Mouse (Mus musculus) adrenal gland (tissue): ENCODE measurements around the gene Tvp23a.

Experiments
- intact Hi-C: fragments of 180-260 bp; cut with DNase I; formaldehyde crosslinking; loops from one replicate; pipeline ENCODE4 v1.15.1; 2025

The Tvp23a gene

DNA sequence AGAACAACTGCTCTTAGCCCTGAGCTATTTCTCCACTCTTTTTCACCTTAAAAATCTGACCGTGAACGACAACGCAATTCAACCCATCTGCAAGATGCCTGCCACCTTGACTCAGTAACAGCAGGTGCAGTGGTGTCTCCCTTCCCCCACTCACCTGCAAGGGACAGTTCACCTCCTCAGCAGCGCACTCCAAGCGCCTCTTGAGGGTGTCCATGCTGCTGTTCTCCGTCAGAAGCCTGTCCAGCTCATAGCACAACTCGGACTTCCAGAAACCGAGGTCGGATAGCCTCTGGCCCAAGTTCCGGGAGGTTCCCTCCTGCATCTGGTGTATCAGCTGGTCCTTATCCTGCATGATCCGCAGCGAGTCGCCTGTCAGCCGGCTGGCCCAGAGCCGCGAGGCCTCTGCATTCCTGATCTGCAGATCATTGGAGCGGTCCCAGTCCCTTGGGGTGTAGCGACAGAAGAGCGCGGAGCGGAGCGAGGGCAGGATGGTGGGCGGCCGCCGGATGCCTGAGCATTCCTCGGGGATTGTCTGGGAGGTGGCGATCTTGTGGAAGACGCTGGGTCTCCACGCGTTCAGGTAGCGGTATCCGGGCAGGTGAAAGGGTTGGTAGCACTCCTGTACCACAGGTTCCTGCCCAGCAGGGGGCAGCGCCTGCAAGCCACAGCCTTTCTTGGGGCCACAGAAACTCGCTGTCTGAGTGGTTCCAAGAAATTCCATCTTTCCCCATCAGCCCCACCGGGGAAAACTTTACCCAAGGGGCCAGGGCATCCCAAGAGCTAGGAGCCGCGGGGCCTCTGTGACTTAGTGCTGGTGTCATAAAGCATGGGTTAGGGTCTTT is 52.2 kb downstream of the Tvp23a start, which contains the start of gene Tekt5:
TSS of gene Tekt5 (minus strand) at position 792 of the 842 bp plus-strand sequence.
- intact Hi-C loops: loop anchor here (5.0 kb wide), 2 partner anchors 113 to 308 kb away; no protein-coding TSS in a partner anchor

DNA sequence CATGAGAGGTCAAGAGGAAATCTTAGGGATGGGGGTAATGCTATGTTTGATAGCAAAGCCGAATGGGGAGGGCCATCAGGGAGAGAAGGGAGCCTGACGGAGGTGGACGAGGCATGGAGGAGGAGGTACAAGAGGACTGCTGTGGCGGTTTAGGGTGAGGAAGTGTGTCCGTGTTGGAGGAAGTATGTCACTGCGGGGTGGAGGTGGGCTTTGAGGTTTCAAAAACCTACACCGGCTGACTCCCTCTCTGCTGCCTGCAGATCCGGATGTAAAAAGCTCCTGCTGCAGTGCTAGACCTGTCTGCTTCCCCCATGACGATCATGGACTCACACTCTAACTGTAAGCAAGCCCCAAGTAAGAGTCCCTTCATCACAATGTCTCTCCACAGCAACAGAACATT is 54.6 kb downstream of the Tvp23a start:
- intact Hi-C loops: no loop called here

DNA sequence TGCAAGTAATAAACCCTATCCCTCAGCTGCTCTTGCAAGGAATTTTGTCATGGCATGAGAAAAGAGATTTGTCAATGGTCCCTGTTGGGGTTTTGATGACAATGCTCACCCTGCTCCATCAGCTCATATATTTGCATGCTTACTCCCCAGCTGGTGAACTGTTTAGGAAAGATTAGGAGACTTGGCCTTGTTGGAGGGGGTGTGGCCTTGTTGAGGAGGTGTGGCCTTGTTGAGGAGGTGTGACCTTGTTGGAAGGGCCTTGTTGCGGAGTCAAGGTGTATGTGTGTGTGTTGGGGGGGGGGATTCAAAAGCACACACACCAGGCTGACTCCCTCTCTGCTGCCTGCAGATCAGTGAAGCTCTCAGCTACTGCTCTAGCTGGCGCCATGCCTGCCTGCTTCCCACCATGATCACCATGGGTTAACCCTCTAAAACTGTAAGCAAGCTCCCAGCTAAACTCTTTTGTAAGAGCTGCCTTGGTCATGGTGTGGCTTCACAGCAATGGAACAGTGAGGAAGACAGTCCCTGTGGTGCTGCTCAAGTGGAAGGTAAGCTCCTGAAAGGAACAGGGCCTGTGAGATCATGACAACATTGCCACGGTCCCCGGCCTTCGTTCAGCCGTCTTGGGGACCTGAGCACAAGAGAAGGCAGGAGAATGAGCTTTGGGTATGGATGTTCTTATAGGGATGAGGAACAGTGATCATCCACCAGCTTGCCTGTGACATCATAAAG is 58.4 kb downstream of the Tvp23a start:
- intact Hi-C loops: no loop called here

DNA sequence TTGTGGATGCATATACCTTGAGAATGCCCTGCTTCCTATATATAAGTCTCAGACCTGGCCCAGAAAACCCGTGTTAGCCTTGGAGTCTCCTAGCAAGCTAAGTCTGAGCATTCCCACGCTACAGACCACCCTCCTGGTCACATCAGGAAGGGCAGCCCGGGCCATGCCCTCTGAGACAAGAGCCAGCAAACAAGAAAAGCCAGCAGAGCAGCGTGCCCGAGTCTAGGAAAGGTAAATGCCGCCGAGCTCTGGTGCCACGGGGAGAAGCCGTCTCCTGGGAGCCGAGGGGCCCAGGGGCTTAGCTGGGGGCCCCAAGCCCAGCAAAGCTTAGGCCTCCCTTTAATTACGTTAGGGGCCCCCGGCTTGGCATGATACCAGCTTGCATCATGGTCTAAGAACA is 61.9 kb downstream of the Tvp23a start:
- intact Hi-C loops: no loop called here

DNA sequence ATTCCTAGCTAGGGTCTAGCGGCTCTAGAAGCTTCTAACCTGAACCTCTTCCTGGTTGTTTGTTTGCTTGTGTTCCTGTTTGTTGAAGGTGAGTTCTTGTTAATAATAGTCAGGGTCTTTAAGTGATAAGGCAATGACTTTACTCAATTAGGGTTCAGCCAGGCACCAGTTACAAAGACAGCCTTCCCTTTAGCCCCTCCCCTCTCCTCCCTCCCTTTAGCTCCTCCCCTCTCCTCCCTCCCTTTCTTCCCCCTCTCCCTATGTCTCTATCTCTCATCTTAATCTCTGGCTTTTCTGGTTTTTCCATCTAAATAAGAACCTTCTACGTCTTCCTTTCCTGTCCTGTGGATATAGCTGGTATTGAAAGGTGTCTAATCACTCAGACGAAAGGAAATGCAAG is 62.6 kb downstream of the Tvp23a start:
- intact Hi-C loops: no loop called here

DNA sequence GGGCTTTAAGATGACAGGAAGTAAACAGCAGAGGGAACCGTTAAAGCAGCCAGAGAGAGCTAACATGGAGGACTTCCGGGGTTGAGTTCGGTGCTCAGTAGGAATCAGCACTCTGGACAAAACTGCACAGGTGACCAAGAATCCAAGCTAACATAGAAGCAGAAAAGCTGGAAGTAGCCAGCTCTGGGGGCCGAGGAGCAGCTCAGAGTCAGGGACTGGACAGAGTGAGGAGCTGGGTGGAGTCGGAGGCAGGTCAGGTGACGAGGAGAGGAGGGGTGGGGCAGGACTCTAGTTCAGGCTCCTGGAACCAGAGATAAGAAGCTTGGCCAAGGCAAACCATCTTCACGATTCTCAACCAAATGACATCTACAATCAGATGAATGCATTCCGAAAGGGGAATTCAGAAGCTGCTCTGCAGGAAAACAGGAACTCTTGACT is 63.1 kb downstream of the Tvp23a start:
- intact Hi-C loops: no loop called here

DNA sequence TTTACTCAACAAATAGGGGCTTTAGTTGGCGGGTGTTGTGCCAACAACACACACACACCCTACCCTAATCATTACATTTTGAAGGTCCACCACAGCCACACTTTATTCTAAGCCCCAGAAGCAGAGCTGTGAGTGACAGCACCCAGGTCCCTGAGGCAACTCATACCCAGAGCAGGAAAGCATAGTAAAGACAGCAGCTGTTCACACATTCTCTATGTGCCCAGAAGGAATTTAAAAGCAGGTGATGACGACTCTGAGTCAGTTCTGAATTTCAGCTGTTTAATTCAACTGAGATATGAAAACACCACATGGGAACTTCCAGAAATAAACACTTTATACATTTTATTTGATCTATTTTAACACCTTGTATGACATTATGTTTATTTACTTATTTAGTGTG is 67.6 kb downstream of the Tvp23a start:
- intact Hi-C loops: no loop called here

DNA sequence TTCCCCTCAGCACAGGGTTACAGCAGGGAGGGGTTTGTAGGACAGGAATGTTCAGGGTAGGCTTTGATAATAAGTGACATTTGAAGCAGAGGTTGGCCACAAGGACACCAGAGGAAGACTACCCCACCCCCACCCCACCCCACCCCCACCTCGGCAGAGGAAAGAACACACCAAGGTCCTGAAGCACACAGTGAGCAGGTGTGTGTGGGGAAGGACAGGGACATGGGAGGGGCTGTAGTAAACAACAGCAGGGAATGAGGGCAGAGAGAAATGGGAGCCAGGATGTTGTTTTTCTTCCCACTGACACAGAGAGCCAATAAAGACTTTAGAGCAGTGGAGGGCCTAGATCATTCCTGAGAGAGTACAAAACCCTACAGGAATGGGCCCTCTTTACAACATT is 69.9 kb downstream of the Tvp23a start:
- intact Hi-C loops: no loop called here

DNA sequence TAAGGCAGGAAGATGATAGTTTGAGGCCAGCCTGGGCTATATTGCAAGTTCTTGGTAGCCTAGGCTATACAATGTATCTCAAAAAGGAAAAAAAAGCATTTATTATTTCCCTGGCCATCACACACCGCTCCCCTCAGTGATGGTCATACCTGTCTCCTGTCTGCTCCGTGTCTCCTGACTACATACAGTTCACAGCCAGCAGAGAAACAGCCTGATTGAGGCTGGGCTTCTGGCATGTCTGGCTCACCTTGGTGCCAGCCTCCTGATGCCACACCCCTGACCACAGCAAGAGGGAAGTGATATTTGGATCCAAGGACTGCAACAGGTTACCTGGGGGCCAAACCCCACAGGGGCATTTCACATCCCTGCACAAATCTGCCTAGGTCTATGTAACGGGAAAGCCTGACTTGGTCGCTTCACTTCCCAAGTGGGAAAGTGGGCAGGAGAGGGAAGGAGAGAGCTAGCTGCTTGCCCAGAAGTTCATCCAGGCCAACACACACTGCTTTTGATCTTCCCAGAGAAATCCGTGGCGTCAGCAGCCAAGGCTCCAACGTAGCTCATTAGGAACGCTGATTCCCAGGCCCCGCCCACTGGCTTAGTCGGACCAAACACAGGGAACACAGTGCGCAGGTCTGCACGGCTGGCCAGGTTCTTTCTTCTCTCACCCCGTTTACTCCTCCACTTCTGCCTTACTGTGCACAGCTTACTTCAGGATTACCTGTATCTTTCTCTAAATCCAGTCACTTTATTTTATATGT is 72.7 kb downstream of the Tvp23a start:
- intact Hi-C loops: no loop called here

DNA sequence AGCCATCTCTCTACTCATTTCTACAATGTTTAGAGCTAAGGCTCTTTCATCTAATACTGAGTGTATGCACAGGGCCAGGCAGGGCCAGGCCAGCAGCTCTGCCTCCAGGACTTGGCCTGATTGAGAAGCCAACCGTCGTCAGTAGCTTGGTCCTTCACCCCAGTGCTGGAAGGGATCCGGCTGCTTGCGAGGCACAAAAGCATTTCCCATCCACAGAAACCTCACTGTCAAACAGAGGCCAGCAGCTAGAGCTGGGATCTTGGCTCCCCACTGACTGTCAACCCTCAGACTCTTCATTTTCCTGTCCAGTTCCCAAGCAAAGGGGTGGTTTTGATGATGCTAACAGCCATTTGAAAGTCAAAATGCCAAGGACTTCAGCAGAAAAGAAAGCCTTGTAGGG is 74.8 kb downstream of the Tvp23a start:
- intact Hi-C loops: no loop called here
